Mouse (Mus musculus): Measurements from ENCODE around the gene Pdgfb.

Pdgfb gene

GRCm38 (mm10) chr15:80020516-80020915 is 5.7 kb upstream of the Pdgfb start:
- no peak for TF ChIP-seq GATA4 (IDR thresholded peaks at IDR 0.05; ENCODE audit: insufficient replicate concordance, low read length)

DNA sequence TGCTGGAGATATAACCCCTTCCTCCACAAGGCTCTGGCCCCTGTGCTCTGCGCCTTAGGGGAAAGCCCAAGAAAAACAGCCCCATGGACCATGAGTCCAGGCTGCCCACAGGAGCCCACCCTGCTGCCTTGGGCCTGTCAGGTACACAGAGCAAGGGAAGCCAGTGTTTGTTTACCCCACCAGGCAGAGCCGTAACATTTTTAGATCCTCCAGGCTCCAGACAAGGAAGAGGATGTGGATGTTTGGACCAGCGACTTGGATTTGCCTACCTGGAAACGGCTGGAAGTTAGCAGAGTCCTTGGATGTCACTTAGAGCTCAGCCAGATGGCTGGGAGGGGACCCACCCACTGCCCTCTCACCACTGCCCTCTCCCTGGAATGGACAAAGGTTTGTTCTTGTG is 4.8 kb upstream of the Pdgfb start:
- no peak for TF ChIP-seq GATA4 (IDR thresholded peaks at IDR 0.05; ENCODE audit: insufficient replicate concordance, low read length)

DNA sequence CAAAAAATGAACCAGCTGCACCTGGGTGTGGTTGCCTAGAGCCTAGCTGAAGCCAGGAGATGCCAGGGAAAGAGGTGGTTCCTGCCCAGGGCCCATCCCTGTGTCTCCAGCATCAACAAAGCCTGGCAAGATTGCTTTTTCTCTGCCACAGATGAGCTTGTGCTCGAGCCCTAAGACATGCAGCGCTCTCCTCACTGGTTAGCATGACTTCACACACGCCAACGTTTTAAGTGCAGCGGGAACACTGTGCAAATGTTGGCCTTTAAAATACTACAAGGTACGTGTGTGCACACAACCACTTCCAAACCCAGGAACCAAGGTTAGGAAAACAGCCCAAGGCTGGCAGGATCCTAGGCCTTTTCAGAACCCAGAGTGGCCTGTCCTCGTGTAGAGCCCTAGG is 4.4 kb upstream of the Pdgfb start:
- TF ChIP-seq GATA4 (IDR thresholded peaks at IDR 0.05; ENCODE audit: insufficient replicate concordance, low read length): no peak

DNA sequence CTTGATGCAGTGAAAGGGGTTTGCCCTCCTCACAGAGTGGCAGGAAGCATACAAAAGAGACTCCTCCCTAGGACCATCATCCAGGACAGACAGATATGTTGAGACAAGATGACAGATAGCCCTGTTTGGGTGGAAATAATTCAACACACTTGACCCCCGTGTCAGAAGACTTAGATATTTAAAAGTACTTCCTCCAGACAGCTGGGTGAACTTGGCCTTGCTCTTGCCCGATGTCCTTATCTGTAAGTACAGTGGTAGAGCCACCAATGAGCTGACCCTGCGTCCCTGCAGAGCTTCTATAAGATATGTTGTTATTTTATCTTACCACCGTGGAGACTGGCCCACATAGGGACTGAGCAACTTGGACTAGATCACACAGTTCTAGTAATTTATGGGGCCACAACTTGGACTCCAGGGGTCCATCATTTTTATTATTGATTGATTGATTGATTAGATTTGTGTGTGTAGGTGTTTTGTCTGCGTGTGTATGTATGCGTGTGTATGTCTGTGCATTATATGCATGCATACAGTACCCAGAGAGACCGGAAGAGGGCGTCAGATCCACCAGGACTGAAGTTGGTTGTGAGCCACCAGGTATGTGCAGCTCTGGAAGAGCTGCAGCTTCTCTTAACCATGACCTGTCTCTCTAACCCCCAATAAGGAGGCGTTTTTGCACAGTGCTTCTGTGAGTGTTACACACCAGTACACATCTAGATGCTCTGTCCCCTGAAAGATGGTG is 2.0 kb upstream of the Pdgfb start:
- TF ChIP-seq GATA4 (IDR thresholded peaks at IDR 0.05; ENCODE audit: insufficient replicate concordance, low read length): no peak

DNA sequence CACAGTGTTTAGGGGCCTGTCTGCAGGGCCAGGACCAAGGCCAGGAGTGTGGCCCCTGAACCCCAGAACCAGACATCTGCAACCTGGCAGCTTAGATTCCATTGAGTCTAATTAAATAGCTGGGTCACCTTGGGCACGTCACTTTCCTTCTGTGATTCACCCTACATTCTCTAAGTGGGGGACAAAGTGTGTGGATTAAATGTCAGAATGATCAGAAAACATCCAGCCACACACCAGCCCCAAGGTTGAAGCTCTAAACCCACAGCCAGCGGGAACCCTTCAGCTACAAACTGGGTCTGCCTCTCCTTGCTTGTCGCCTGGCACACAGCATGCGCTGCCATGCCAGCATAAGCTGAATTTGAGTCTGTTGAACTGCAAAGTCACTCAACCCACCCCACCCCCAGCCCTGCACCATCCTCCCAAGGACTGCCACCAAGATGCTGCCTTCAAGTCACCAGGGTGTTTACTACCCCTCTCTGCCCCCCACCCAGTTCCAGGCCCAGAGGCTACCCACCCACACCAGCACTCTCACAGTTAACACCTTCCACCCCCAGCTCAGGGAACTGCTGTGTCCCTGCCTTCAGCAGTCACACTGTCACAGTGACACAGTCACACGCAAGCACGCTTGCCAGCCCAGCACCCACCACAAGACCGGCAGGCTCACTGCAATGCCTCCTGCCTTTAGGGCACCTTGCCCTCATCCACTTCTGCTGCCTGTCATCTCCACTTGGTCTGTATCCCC is 605 bp upstream of the Pdgfb start:
- TF ChIP-seq GATA4 (IDR thresholded peaks at IDR 0.05; ENCODE audit: insufficient replicate concordance, low read length): no peak

DNA sequence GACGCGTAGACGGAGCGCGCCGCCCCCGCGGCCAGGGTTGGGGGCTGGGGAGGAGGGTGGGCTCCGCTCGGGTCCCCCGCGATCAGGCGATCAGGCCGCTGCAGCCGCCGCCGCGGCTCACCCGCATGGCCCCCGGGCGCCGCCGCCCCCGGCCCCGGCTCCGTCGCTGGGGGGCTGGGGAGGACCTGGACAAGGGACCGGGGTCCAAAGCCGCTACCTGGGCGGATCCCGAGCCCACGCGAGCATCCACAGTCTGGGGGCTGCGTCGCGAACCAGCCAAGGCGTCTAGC is 801 bp downstream of the Pdgfb start:
- TF ChIP-seq GATA4 (IDR thresholded peaks at IDR 0.05; ENCODE audit: insufficient replicate concordance, low read length): no peak

GRCm38 (mm10) chr15:80013256-80014030 is 1.3 kb downstream of the Pdgfb start:
- no peak for TF ChIP-seq GATA4 (IDR thresholded peaks at IDR 0.05; ENCODE audit: insufficient replicate concordance, low read length)

GRCm38 (mm10) chr15:80012527-80013201 is 2.1 kb downstream of the Pdgfb start:
- no peak for TF ChIP-seq GATA4 (IDR thresholded peaks at IDR 0.05; ENCODE audit: insufficient replicate concordance, low read length)

DNA sequence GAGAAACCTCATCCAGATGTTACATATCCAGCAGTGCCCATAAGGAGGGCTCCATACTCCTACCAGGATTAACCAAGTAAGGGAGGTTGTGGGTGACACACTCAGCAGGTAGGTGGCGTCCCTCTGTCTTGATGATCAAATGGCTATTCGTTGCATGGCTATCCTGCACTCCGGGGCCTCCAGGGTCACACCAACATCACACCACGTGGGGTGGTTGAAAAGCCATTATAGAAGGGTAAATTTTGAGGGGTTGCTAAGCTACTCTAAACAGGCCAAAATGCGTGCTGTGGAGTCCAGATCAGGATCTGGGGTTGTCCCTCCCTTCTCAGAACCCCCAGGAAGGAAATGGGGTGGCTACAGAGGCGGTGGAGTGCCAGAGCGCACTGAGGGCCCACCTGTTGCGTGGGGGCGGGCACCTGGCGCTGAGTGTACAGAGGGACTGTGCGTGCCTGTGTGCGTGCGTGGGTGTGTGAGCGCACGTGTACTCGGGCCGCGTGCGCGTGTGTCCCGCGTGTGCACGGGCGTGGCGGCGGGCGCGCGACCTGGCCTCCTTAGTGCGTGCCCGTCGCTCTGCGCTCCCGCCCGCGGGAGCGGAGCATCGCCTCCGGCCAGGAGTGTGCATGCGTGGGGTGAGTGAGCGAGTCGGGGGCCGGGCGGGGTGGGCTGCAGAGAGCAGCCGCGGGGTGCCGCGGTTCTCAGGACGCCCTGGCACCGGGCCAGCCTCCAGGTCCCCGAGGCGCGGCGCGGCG is 2.8 kb downstream of the Pdgfb start:
- TF ChIP-seq GATA4 (IDR thresholded peaks at IDR 0.05; ENCODE audit: insufficient replicate concordance, low read length): no peak

GRCm38 (mm10) chr15:80011194-80011593 is 3.6 kb downstream of the Pdgfb start:
- no peak for TF ChIP-seq GATA4 (IDR thresholded peaks at IDR 0.05; ENCODE audit: insufficient replicate concordance, low read length)

DNA sequence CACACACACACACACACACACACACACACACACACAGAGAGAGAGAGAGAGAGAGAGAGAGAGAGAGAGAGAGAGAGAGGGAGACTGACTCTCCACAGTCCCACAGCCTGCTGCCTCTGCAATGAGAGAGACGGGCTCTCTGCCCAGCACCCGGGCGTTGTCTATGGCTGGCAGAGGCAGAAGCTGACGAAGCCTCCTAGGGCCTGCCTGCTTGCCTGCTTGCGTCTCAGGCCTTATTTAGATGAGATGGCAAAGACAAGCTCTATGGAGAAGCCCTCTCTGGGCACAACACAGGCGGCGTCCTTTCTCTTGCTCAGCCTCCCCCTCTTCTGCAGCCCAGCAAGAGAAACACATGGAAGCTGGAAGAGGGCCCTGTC is 4.6 kb downstream of the Pdgfb start:
- no peak for TF ChIP-seq GATA4 (IDR thresholded peaks at IDR 0.05; ENCODE audit: insufficient replicate concordance, low read length)

GRCm38 (mm10) chr15:80009421-80010181 is 5.2 kb downstream of the Pdgfb start:
- TF ChIP-seq GATA4 (IDR thresholded peaks at IDR 0.05; ENCODE audit: insufficient replicate concordance, low read length): no peak

DNA sequence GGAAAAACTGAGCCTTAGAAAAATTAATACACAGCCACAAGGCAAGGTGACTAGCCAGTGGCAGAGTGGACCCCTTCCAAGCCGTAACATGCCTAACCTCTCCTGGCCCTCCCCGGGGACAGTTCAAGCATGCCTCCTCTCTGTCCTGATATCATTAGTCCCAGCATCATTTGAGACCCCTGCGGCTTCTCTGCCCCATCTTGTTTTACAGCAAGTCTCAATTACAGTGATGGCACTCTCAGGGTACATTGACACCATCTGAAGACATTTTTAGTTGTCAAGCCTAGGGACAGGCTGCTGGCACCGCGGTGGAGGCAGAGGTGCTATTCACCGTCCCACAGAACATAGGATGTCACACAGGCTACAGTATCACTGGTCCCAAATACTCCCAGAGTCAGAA is 6.3 kb downstream of the Pdgfb start:
- TF ChIP-seq GATA4 (IDR thresholded peaks at IDR 0.05; ENCODE audit: insufficient replicate concordance, low read length): no peak

- no peak for TF ChIP-seq GATA4 (IDR thresholded peaks at IDR 0.05; ENCODE audit: insufficient replicate concordance, low read length)
Observed at GRCm38 (mm10) chr15:80006156-80006555, 8.6 kb downstream of the Pdgfb start.

Data from liver, adult (tissue).